Mouse (Mus musculus): ENCODE measurements at regions not wholly inside any gene's neighbourhood (a gene's known extent, or its start where the extent isn't known, plus 50 kb on each side); places are given as distances from the start of the nearest gene placed in this dataset.

DNA sequence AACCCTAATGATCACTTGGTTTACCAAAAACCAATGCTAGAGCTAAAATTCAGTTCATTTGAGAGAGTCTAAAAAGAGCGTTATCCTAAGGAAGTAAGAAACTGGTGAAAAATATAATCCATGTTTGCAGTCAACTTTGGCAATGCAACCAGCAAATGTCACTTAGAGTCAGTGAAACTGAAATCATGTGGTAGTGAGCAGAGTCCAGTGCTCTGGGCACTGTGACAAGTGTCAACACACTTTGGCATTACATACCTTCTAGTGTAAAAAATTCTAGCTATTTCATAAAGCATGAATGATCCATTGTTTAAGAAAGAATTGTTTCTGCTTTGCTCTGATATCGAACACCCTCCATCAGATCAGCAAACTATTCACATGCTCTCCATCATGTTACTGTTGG, 743.1 kb downstream of the Rfpl4b start:
- Histone ChIP-seq H3K9me3 (replicated peaks; ENCODE audit: control insufficient read depth, low read length) (no peaks in the 10 kb centered on the region), H3K36me3 (replicated peaks; ENCODE audit: control insufficient read depth, insufficient read depth, low read depth, low read length) (no peaks in the 10 kb centered on the region), H3K4me2 (ENCODE audit: low read depth, low read length) (no peak overlapping the region), H3K27me3 (ENCODE audit: control insufficient read depth, insufficient read depth, low read length) (no peaks in the 10 kb centered on the region), H3K4me1 (ENCODE audit: control insufficient read depth, insufficient read depth, low read length) (no peaks in the 10 kb centered on the region), H3K4me3 (ENCODE audit: low read depth, low read length) (no peak overlapping the region), H3K27ac (replicated peaks; ENCODE audit: low read depth, low read length) (no peak overlapping the region), H3K9ac (replicated peaks; ENCODE audit: low read length) (no peak overlapping the region)
- ATAC-seq (replicated peaks; ENCODE audit: insufficient number of reproducible peaks, low FRiP score, low TSS enrichment, low read depth) (no peak), DNase-seq (ENCODE audit: low spot score) (no peak)
- WGBS, result 95% methylated on average over 2 of the region's 2 CpGs

DNA sequence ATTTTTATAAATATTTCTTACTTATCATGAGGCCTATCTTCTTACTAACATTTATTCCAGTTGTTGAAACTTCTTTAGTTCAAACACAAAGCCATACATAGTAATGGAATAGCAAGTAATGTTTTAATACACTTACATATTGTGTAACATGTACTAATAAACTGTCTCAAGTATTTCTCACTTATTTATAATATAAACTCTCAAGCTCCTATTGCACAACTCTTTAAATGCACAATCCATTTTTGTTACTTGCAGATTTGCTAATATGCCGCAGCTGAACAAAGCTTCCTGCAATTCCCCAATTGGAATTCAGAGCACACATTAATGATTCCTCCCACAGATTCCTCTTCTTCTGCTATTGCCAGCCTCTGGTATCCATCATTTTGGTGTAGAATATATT, 749.2 kb downstream of the Rfpl4b start:
- H3K4me3 ChIP-seq (ENCODE audit: low read depth, low read length), result no peak overlapping the region
- no peaks in the 10 kb centered on the region for H3K9me3 ChIP-seq (replicated peaks; ENCODE audit: control insufficient read depth, low read length)
- no peaks in the 10 kb centered on the region for H3K36me3 ChIP-seq (replicated peaks; ENCODE audit: control insufficient read depth, insufficient read depth, low read depth, low read length)
- no peaks in the 10 kb centered on the region for H3K4me1 ChIP-seq (ENCODE audit: control insufficient read depth, insufficient read depth, low read length)
- no peak overlapping the region for H3K9ac ChIP-seq (replicated peaks; ENCODE audit: low read length)
- ATAC-seq (replicated peaks; ENCODE audit: insufficient number of reproducible peaks, low FRiP score, low TSS enrichment, low read depth), result no peak
- no peak for DNase-seq (ENCODE audit: low spot score)
- WGBS, result 79% methylated on average over 1 of the region's 1 CpGs
- H3K27ac ChIP-seq (replicated peaks; ENCODE audit: low read depth, low read length), result no peak overlapping the region
- no peak overlapping the region for H3K4me2 ChIP-seq (ENCODE audit: low read depth, low read length)
- no peaks in the 10 kb centered on the region for H3K27me3 ChIP-seq (ENCODE audit: control insufficient read depth, insufficient read depth, low read length)

GRCm38 (mm10) chr10:38059050-38059449, 762.5 kb downstream of the Rfpl4b start:
- no peak overlapping the region for H3K4me2 ChIP-seq (ENCODE audit: low read depth, low read length)
- H3K4me1 ChIP-seq (ENCODE audit: control insufficient read depth, insufficient read depth, low read length), result no peaks in the 10 kb centered on the region
- H3K27me3 ChIP-seq (ENCODE audit: control insufficient read depth, insufficient read depth, low read length), result no peaks in the 10 kb centered on the region
- H3K36me3 ChIP-seq (replicated peaks; ENCODE audit: control insufficient read depth, insufficient read depth, low read depth, low read length), result no peaks in the 10 kb centered on the region
- no peak overlapping the region for H3K4me3 ChIP-seq (ENCODE audit: low read depth, low read length)
- no peaks in the 10 kb centered on the region for H3K9me3 ChIP-seq (replicated peaks; ENCODE audit: control insufficient read depth, low read length)
- WGBS, result 92% methylated on average over 8 of the region's 8 CpGs
- ATAC-seq (replicated peaks; ENCODE audit: insufficient number of reproducible peaks, low FRiP score, low TSS enrichment, low read depth) (no peak), DNase-seq (ENCODE audit: low spot score) (no peak)
- H3K9ac ChIP-seq (replicated peaks; ENCODE audit: low read length), result no peak overlapping the region
- no peak overlapping the region for H3K27ac ChIP-seq (replicated peaks; ENCODE audit: low read depth, low read length)

GRCm38 (mm10) chr10:38010452-38010851, 811.1 kb downstream of the Rfpl4b start:
- no peak overlapping the region for H3K4me3 ChIP-seq (ENCODE audit: low read depth, low read length)
- H3K9me3 ChIP-seq (replicated peaks; ENCODE audit: control insufficient read depth, low read length), result no peaks in the 10 kb centered on the region
- DNase-seq (ENCODE audit: low spot score), result no peak
- H3K4me2 ChIP-seq (ENCODE audit: low read depth, low read length), result no peak overlapping the region
- 81% methylated on average over 2 of the region's 2 CpGs for WGBS
- H3K9ac ChIP-seq (replicated peaks; ENCODE audit: low read length), result no peak overlapping the region
- ATAC-seq (replicated peaks; ENCODE audit: insufficient number of reproducible peaks, low FRiP score, low TSS enrichment, low read depth), result no peak
- no peaks in the 10 kb centered on the region for H3K4me1 ChIP-seq (ENCODE audit: control insufficient read depth, insufficient read depth, low read length)
- H3K36me3 ChIP-seq (replicated peaks; ENCODE audit: control insufficient read depth, insufficient read depth, low read depth, low read length), result no peaks in the 10 kb centered on the region
- no peaks in the 10 kb centered on the region for H3K27me3 ChIP-seq (ENCODE audit: control insufficient read depth, insufficient read depth, low read length)
- H3K27ac ChIP-seq (replicated peaks; ENCODE audit: low read depth, low read length), result no peak overlapping the region

DNA sequence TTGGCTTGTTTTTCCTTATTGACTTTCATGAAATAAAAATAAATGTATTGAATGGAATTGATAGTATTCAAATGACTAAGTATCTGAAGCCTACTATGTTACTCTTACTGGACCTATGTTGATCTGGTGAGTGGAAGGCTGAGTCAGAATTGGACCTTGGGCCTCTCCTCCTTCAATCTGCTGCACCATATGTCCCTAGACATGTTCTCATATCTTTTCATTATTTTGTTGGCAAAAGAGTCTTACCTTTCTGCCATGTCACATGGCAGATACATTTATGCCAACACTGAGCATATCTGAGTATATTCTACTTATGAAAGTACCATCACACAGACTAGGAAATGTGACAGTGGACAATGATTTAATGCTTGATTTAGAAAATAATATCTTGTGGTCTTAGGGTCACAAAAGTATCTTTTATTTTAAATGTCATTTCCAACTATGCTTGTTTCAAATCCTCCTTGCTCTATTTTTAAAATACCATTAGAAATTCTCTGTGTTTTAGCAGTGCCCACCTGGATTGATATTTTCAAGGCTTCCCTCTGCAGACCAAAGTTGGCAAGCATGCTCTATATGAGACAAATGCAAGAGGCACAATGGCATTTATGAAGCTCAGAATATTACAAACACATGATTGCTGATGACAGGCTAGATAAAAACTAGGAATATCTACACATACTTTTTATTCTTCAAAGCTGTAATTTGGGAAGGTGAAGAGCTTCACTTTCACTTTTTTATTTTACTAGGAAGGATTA, 825.7 kb downstream of the Rfpl4b start:
- Histone ChIP-seq H3K4me2 (ENCODE audit: low read depth, low read length) (no peak overlapping the region), H3K4me3 (ENCODE audit: low read depth, low read length) (no peak overlapping the region), H3K9me3 (replicated peaks; ENCODE audit: control insufficient read depth, low read length) (no peaks in the 10 kb centered on the region), H3K36me3 (replicated peaks; ENCODE audit: control insufficient read depth, insufficient read depth, low read depth, low read length) (no peaks in the 10 kb centered on the region), H3K27me3 (ENCODE audit: control insufficient read depth, insufficient read depth, low read length) (no peaks in the 10 kb centered on the region), H3K4me1 (ENCODE audit: control insufficient read depth, insufficient read depth, low read length) (no peaks in the 10 kb centered on the region), H3K27ac (replicated peaks; ENCODE audit: low read depth, low read length) (no peak overlapping the region), H3K9ac (replicated peaks; ENCODE audit: low read length) (no peak overlapping the region)
- DNase-seq (ENCODE audit: low spot score) (no peak), ATAC-seq (replicated peaks; ENCODE audit: insufficient number of reproducible peaks, low FRiP score, low TSS enrichment, low read depth) (no peak)

GRCm38 (mm10) chr10:37988297-37989263, 833.0 kb downstream of the Rfpl4b start:
- ATAC-seq (replicated peaks; ENCODE audit: insufficient number of reproducible peaks, low FRiP score, low TSS enrichment, low read depth) (no peak), DNase-seq (ENCODE audit: low spot score) (no peak)
- H3K27me3 ChIP-seq (ENCODE audit: control insufficient read depth, insufficient read depth, low read length), result no peaks in the 10 kb centered on the region
- H3K27ac ChIP-seq (replicated peaks; ENCODE audit: low read depth, low read length), result no peak overlapping the region
- 73% methylated on average over 11 of the region's 11 CpGs for WGBS
- no peak overlapping the region for H3K4me2 ChIP-seq (ENCODE audit: low read depth, low read length)
- H3K9ac ChIP-seq (replicated peaks; ENCODE audit: low read length), result no peak overlapping the region
- H3K36me3 ChIP-seq (replicated peaks; ENCODE audit: control insufficient read depth, insufficient read depth, low read depth, low read length), result no peaks in the 10 kb centered on the region
- no peaks in the 10 kb centered on the region for H3K4me1 ChIP-seq (ENCODE audit: control insufficient read depth, insufficient read depth, low read length)
- no peaks in the 10 kb centered on the region for H3K9me3 ChIP-seq (replicated peaks; ENCODE audit: control insufficient read depth, low read length)
- no peak overlapping the region for H3K4me3 ChIP-seq (ENCODE audit: low read depth, low read length)

DNA sequence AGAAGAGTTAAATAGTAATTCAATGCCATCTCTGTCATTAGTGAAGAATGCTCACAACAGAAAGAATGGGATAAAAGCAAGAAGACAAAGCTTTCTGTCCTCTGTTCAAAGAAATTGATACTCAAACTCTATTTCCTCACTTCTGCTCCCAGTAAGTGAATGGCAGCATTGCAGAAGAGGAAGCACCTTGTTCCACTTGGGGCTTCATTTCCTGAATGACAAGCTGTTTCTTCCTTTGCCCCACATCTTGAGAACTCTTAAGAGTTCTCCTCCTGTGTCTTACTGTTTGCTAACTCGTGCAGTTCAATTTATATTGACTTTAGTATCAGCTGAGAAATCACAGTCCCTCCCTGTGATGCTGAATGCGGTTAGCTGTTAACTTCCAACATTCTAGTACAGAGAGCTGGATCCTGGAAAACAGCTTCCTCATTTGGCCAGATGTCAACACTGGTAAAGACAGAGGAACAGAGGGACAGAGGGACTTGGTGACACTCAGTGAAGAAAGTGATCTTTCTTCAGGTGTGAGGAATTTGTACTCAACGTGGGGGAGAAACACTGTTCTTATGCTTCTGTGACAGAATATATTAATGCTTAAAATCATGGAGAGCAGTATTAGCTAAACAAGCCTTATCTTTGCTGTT, 840.3 kb upstream of the Marcks start:
- no peak overlapping the region for H3K27ac ChIP-seq (replicated peaks; ENCODE audit: low read depth, low read length)
- no peak overlapping the region for H3K4me2 ChIP-seq (ENCODE audit: low read depth, low read length)
- ATAC-seq (replicated peaks; ENCODE audit: insufficient number of reproducible peaks, low FRiP score, low TSS enrichment, low read depth) (no peak), DNase-seq (ENCODE audit: low spot score) (no peak)
- H3K9ac ChIP-seq (replicated peaks; ENCODE audit: low read length), result no peak overlapping the region
- no peaks in the 10 kb centered on the region for H3K9me3 ChIP-seq (replicated peaks; ENCODE audit: control insufficient read depth, low read length)
- H3K4me1 ChIP-seq (ENCODE audit: control insufficient read depth, insufficient read depth, low read length), result no peaks in the 10 kb centered on the region
- H3K27me3 ChIP-seq (ENCODE audit: control insufficient read depth, insufficient read depth, low read length), result no peaks in the 10 kb centered on the region
- no peak overlapping the region for H3K4me3 ChIP-seq (ENCODE audit: low read depth, low read length)
- WGBS, result 68% methylated on average over 3 of the region's 3 CpGs
- H3K36me3 ChIP-seq (replicated peaks; ENCODE audit: control insufficient read depth, insufficient read depth, low read depth, low read length), result no peaks in the 10 kb centered on the region

DNA sequence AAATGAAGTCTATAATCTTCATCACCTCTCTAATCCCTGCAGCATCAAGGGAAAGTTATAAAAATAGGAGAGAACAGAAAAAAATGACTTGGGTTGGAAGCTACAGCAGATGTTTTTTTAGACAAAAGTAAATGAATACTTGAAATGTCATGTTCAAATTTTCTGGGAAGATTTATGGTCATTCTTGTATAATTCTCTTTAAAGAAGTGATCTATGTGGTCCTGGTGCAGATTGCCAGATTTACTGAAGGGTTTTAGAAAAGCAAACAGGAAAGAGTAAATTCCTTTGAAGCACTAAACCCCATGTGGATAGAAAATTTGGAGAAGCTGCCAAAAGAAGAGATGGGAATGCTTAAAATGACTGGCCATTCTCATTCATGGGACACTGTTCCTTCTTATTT, 821.3 kb upstream of the Marcks start:
- Histone ChIP-seq H3K36me3 (replicated peaks; ENCODE audit: control insufficient read depth, insufficient read depth, low read depth, low read length) (no peaks in the 10 kb centered on the region), H3K4me1 (ENCODE audit: control insufficient read depth, insufficient read depth, low read length) (no peaks in the 10 kb centered on the region), H3K4me3 (ENCODE audit: low read depth, low read length) (no peak overlapping the region), H3K4me2 (ENCODE audit: low read depth, low read length) (no peak overlapping the region), H3K9ac (replicated peaks; ENCODE audit: low read length) (no peak overlapping the region), H3K9me3 (replicated peaks; ENCODE audit: control insufficient read depth, low read length) (no peaks in the 10 kb centered on the region), H3K27ac (replicated peaks; ENCODE audit: low read depth, low read length) (no peak overlapping the region), H3K27me3 (ENCODE audit: control insufficient read depth, insufficient read depth, low read length) (no peaks in the 10 kb centered on the region)
- ATAC-seq (replicated peaks; ENCODE audit: insufficient number of reproducible peaks, low FRiP score, low TSS enrichment, low read depth) (no peak), DNase-seq (ENCODE audit: low spot score) (no peak)
